Mouse (Mus musculus) layer of hippocampus, adult 8-10 months (tissue): ENCODE measurements at regions not wholly inside any gene's neighbourhood (a gene's known extent, or its start where the extent isn't known, plus 50 kb on each side); places are given as distances from the start of the nearest gene placed in this dataset.
A peak's percentile ranks its signal among the peaks of the same experiment; 100 is the strongest.

Source experiments
- DNase-seq, 2 experiments: peaks; one replicate each; pipeline ENCODE4 v3.0.0; 2022; ENCODE audit warnings: low spot score in 2 of 2

DNA sequence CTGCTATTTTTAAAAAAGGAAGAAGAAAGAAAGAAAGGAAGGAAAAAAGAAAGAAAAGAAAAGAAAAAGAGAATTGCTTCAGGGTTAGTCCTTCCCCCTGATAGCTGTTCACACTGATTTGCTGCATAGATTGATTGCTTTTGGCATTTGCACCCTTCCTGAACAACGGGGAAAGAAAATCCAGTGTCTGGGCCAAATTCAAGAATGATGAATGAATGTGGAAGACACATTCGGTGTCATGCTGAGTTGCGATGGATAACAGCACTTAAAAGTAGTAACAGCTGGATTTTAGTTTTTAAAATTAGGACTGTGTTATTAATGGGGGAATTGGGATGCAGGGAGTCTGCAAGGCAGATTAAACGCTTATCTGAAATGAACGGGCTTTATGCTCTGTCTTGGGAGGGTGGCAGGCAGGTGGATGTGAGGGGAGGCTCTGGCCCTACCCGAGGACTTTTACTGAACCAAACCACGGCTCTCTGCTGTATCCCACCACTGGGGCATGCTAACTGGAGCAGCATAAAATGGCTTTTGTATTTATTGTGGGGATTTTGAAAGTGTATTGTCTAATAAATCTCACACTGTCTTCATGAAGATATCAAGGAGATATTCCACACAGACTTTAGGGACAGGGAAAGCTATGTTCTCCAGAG lies 114.4 kb downstream of the Lca5 start:
- DNase-seq = no peak

DNA sequence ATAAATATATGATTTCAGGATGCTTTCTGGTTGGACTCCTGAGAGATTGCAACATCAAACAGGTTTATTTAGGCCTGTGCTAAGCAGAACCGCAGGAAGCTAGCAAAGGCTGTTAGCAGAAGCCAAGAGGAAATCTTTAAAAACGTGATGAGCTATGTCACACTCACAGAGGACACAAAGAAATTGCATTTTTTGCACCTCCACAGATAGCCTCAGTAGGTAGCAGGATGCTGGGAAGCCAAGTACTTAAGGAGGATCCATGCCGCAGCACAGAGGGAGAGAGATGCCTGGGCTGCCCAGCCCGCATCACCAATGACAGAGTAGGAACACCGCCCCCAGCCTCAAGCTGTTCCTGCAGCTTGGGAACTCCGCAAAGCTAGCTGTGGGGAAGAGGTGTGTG lies 115.0 kb downstream of the Lca5 start:
- DNase-seq = peak; percentile 83 to 84

DNA sequence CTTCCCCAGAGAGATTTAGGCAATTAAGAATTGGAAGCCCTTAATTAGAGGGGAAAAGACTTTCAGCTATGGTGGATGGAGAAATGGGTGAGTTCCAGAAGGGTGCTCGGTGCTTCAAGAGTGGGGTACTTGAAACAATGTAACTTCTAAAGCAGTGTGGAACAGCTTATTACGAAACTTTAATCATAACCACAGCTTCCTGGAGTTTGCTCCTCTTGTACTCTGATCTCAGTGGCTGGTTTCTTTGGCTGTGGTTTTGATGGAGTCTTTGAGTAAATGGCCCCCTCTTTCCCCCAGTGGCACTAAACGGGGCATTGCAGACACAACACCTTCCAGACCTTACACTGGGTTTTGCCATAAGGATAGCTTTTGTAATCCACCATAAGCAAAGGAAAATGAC lies 116.6 kb downstream of the Lca5 start:
- DNase-seq = no peak

DNA sequence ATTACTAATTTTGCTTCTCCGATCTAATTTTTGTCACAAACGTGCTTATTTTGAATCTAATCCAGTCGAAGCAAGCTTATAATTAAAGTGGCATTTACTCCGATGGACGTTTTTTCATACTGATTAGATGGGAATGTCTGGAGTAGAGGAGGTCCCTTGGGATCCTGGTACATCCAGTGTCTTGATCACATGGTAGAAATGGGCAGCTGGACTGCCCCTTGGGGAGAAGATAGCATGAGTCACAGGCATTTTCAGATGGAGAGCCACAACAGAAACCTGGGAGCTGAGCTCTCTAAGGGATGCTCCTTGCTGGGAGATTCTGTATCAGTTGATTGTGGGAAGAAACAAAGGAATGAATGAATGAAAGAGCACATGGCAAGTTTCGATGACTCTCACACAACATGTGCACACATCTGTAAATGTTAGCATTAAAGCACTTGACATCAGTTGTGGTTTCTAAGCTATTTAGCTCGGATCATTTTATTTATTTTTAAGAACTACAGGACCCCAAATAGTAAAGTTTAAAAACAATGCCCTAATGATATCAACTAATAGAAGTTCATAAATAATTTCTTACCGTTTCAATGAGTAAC lies 117.8 kb downstream of the Lca5 start:
- no peak for DNase-seq

DNA sequence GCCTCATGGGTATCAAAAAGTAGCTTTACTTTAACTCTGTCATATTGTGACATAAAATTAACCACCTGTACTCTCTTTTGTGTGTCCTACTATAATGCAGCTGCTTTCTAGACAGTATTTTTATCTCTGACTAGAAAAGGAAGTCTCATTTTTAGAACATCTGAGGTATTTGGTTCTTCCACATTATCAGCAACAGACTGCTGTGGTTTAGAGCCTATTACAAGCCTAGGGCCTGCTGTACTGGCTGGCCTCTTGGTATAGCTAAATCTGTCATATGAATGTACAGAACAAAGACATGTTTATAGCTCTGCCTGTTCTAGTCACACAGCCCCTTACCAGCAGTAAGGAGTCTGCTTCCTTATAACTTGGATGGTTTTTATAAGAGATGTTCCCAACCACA lies 119.1 kb downstream of the Lca5 start:
- DNase-seq = no peak

DNA sequence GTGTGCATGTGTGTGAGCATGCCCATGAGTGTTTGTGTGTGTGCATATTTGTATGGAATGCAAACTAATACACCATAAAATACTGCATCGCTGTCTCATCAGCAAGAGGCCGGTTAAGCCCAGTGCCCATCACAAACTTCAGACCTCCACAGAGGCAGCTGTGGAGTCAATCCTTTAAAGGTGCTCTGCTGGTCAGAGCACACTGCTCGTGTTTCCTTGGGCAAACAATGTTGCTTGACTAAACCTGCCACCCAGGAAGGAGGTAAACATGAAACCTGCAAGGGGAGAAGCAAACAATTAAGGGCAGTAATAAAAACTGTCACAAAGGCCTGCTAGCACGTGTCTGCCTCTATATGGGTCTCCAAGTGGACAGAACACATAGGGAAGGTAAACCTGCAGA lies 120.1 kb downstream of the Lca5 start:
- no peak for DNase-seq

DNA sequence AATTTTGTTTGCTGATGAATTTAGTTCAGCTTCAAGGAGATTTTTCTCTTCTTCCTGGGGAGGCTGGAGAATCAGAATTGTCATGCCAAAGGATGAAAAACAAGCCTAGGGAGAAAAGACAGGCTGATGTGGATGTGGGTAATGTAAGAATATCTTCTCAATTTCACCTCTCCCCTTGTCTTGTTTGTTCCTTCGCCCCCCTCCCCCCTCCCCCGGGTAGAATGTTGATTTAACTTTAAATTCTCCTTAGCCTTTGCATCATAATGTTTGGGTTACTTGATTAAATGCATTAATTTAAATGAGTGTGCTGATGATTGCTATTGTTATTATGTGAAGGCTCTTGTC lies 124.1 kb downstream of the Lca5 start:
- no peak for DNase-seq

- peak; percentile 89 to 90 for DNase-seq
Observed at GRCm38 (mm10) chr9:83315941-83316817, 124.7 kb downstream of the Lca5 start.

GRCm38 (mm10) chr9:83308771-83309170 lies 132.2 kb downstream of the Lca5 start:
- no peak for DNase-seq

GRCm38 (mm10) chr9:83308092-83308491 lies 132.8 kb downstream of the Lca5 start:
- no peak for DNase-seq

DNA sequence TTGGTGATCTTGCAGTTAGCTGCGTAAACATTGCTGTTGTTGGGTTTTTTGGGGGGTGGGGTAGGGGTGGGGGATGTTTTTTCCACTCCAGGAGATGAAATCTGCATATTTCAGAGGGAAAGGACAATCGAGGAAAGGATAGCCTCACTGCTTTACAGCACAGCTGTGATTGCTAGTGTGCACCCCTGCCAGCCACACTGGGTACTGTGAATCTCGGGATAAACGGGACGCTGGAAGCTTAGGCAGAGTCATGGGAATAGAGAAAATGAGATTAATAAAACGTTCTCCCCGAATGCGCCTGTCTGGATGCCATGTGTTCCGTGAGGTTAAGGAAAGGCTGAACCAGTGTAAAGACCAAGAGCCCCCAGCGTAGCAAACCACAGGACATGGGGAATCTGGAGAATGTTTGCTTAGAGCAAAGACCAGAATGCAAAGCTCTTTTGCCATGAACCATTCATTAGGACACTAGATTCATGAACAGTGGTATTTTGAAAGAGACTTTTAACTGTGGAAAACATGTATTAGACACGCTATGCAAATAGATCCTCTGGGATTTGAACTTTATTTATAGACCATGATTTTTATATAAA lies 133.5 kb downstream of the Lca5 start:
- DNase-seq = no peak

DNA sequence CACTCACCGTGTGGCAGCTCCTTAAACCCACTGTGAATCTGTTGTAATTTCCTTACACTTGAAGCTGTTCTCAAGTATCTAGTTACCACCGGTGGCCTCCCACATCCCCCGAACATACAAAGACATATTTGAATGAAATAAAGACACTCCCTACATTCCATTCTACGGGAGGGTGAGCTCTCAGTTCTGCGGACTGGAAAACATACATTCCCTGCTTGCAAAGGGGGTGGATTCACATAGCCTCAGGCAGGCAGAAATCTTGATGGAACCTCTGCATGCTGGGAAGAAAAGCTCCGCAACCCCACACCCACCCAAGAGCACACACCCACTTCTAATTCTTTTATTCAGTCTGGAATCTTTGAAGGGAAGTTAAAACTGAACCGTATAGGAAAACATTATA lies 136.0 kb downstream of the Lca5 start:
- DNase-seq = no peak

- no peak for DNase-seq
Observed at GRCm38 (mm10) chr9:83300500-83300899, 140.4 kb downstream of the Lca5 start.

GRCm38 (mm10) chr9:83300044-83300443 lies 140.9 kb downstream of the Lca5 start:
- DNase-seq = no peak

GRCm38 (mm10) chr9:83299623-83300022 lies 141.3 kb downstream of the Lca5 start:
- no peak for DNase-seq

DNA sequence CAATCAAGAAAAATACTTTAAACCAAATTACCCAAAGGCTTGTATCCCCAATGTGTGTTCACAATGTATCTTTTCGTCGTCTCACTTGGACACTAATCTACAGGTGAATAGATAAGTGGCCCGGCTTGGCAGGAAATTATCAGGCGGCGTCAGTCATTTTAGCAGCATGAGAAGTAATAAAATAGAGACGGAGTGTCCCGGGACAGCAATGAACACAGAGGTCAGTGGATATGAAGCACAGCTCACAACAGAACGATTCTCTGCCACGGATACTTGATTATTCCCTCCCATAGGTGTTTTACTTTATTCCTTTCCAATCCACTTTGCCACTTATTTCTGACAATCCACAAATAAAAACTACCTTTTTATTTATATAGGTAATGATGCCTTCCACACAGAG lies 145.5 kb downstream of the Lca5 start:
- no peak for DNase-seq

DNA sequence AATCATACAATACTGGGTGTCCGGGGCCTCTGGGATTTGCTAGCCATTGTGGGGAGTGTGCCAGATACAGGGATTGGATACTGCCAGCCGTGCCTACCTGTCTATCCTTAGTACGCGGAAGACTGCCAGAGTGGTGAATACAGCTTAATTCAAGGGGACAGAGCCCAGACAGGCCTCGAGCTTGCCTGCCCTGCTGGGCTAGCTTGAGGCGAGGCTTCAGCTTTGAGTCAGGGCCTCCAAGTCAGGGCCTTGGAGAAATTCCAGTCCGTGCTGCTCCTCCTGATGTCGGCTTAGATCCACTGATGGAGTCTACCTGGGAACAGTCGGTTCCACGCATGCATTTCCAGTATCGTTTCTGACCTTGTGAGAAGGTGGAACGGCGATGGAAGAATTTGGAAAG lies 146.5 kb downstream of the Lca5 start:
- no peak for DNase-seq

DNA sequence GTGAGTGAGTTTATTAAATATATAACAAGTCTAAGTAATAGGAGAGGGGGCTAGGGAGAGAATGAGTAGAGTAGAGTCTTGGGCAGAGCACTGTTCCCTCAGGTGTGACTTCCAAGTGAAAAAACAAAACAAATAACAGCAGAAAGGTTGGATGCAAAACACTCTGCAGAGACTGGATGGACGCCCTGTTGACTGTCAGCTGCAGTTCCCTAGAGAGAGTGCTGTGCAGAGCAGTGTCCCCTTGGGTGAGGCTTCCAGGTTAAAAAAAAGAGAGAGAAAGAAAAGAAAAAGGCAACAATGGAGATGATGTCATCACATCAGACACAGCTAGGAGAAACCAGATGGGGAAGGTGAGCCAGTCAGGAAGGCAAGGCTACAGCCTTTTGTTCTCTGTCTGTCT lies 137.6 kb upstream of the Hmgn3 start:
- DNase-seq = no peak

DNA sequence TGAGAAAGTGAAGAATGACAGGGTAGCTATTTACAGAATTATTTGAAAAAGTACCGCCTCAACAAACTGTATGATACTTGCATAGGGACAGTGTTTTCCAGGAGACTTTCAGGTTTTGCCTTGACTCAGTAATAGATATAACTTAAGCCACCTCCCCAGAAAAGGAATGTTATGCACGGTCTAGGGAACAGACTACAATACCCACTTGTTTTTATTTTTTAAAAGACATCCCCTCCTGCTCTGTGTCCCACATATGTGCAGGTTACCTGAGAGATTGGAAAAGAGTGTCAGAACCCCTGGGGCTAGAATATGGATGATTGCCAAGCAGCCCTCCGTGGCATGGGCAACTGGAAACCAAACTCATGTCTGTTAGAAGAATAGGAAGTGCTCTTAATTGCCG lies 137.2 kb upstream of the Hmgn3 start:
- DNase-seq = no peak

- no peak for DNase-seq
Observed at GRCm38 (mm10) chr9:83283249-83283648, 136.8 kb upstream of the Hmgn3 start.

DNA sequence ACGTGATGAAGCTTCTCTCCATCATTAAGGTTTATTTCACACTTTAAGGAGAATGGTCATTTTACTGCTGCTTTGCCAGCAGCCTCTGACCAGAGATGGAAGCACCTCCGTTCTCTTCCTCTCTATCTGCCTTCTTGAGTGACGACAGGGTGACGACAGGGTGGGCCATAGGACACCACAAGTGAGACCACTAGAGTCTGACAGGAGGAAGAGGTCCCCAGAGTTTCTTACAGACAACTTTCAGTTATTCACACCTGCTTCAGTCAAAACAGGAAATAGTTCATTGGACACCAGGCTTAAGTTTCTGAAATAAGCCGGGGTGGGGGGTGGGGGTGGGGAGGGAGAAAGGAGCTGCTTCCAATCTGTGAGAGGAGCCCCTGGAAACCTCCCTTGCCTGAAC lies 131.3 kb upstream of the Hmgn3 start:
- no peak for DNase-seq

DNA sequence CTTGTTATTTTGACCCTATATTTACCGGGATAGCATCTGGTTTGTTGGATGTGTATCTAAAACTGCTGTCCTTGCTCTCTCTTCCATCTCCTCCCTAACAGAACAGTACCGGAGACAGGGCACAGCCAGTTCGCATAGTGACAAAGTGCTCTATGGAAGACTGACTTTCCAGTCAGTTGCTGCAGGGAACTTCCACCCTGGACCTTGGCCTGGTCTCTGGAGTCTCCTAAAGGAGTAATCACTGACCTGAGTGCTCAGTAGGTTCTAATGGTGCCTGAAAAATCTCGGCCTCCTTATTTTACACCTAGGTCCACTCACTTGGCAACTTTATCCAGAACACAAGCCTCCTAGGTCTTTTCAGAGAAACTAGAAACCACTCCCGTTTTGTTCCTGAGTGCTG lies 130.9 kb upstream of the Hmgn3 start:
- DNase-seq = no peak
